Mouse (Mus musculus): Measurements from ENCODE around the gene Ywhag.

- TF ChIP-seq CTCF (IDR thresholded peaks at IDR 0.05; ENCODE audit: insufficient read depth, low read length), result 0 out of 2 replicates have a peak, but pooled peaks have one; percentile 4
- no peak for TF ChIP-seq POLR2A (IDR thresholded peaks at IDR 0.05; ENCODE audit: borderline replicate concordance, extremely low read depth, low read depth, low read length)
Measured at GRCm38 (mm10) chr5:135900701-135901100, 33.7 kb downstream of the Ywhag start.
